Mouse (Mus musculus) neural tube, embryonic 14.5 days (tissue): ENCODE data around the gene Ssxb10. TPM values are rescaled to one million over a fixed set of nuclear protein-coding genes. Genes with fewer than 3 reads are reported as not detected.
"Not testable (repeated sequence)": the region's sequence is repeated elsewhere in the genome, so short reads cannot be mapped to it uniquely, and the experiment has no call there.

Source experiments
- ATAC-seq: fragments of 200-750 bp; cut with Nextera tagmentation; 2 replicates; pipeline ENCODE4 v1.8.0; 2017; ENCODE audit warnings: low read depth, mild to moderate bottlenecking, moderate TSS enrichment, moderate library complexity
- H3K27ac ChIP-seq: fragments of 300-500 bp; sonication (generic); 2 replicates; pipeline ENCODE4 v1.5.1; 2014; ENCODE audit warnings: low read depth, mild to moderate bottlenecking, control low read depth, low read length, moderate library complexity, mixed read lengths
- H3K27me3 ChIP-seq: fragments of 300-500 bp; sonication (generic); 2 replicates; pipeline ENCODE4 v1.6.1; 2014; ENCODE audit warnings: low read length; ENCODE audit not compliant: control insufficient read depth, insufficient read depth
- H3K36me3 ChIP-seq: fragments of 300-500 bp; sonication (generic); 2 replicates; pipeline ENCODE4 v1.6.1; 2014; ENCODE audit warnings: low read length, mixed read lengths; ENCODE audit not compliant: control insufficient read depth, insufficient read depth
- H3K4me1 ChIP-seq: fragments of 300-500 bp; sonication (generic); 2 replicates; pipeline ENCODE4 v1.6.1; 2014; ENCODE audit warnings: low read length; ENCODE audit not compliant: control insufficient read depth, insufficient read depth
- H3K4me2 ChIP-seq: fragments of 300-500 bp; sonication (generic); 2 replicates; pipeline ENCODE4 v1.6.1; 2014; ENCODE audit warnings: mild to moderate bottlenecking, low read depth, low read length, control low read depth
- H3K4me3 ChIP-seq: fragments of 300-500 bp; sonication (generic); 2 replicates; pipeline ENCODE4 v1.5.1; 2014; ENCODE audit warnings: low read depth, low read length, control low read depth, mixed read lengths
- H3K9ac ChIP-seq: fragments of 300-500 bp; sonication (generic); replicated peaks from 2 replicates; pipeline ENCODE4 v1.6.1; 2014; ENCODE audit warnings: low read depth, mild to moderate bottlenecking, control low read depth, low read length, mixed read lengths
- H3K9me3 ChIP-seq: fragments of 300-500 bp; sonication (generic); 2 replicates; pipeline ENCODE4 v1.6.1; 2016; ENCODE audit warnings: low read length; ENCODE audit not compliant: control insufficient read depth
- WGBS: fragments of 180-500 bp; shearing (Covaris S2); extraction: QIAGEN DNeasy Blood & Tissue Kit; methylation state at CpG from one replicate; pipeline ENCODE4 v1.1.7; 2014; 5-methylcytosine and 5-hydroxymethylcytosine counted together
- polyA plus RNA-seq: library from polyadenylated mRNA; unstranded; fragments of >200 nt; fragmentation: Nextera tagmentation; extraction: Ambion mirVana; gene quantifications from 2 replicates; pipeline ENCODE4 v1.2.1, GENCODE M21; 2014

Ssxb10 gene
- polyA plus RNA-seq: not detected in 2 replicates

- H3K27me3 ChIP-seq: no peaks in the 10 kb centered on the region
- 68% methylated on average over 2 of the region's 2 CpGs for WGBS
- no peaks in the 10 kb centered on the region for H3K36me3 ChIP-seq
- H3K4me1 ChIP-seq: no peaks in the 10 kb centered on the region
- H3K4me3 ChIP-seq: no peak within 1 kb of the TSS
- H3K4me2 ChIP-seq: no peak within 1 kb of the TSS
- no peak for ATAC-seq
- H3K9me3 ChIP-seq: 0 out of 2 replicates have a peak, but pooled peaks cover 2% of the 10 kb centered on the region
- H3K9ac ChIP-seq: no peak within 1 kb of the TSS
- H3K27ac ChIP-seq: no peak within 1 kb of the TSS
Measured at GRCm38 (mm10) chrX:8327124-8327523, at the start of gene Ssxb10. Gene Ssxb10 (plus strand): TSS chrX:8327424.

- no peak for ATAC-seq
- Histone ChIP-seq H3K4me1 (no peaks in the 10 kb centered on the region), H3K4me3 (no peak overlapping the region), H3K36me3 (no peaks in the 10 kb centered on the region), H3K27ac (no peak overlapping the region), H3K27me3 (no peaks in the 10 kb centered on the region), H3K9ac (no peak overlapping the region), H3K4me2 (no peak overlapping the region), H3K9me3 (no peaks in the 10 kb centered on the region)
- 76% methylated on average over 5 of the region's 5 CpGs for WGBS
Measured at GRCm38 (mm10) chrX:8288621-8289020, 38.6 kb upstream of the Ssxb10 start.

GRCm38 (mm10) chrX:8309302-8309701 is 17.9 kb upstream of the Ssxb10 start:
- no peak overlapping the region for H3K4me2 ChIP-seq
- no peaks in the 10 kb centered on the region for H3K4me1 ChIP-seq
- H3K9ac ChIP-seq: no peak overlapping the region
- no peaks in the 10 kb centered on the region for H3K36me3 ChIP-seq
- no peak overlapping the region for H3K27ac ChIP-seq
- H3K4me3 ChIP-seq: no peak overlapping the region
- H3K9me3 ChIP-seq: no peaks in the 10 kb centered on the region
- H3K27me3 ChIP-seq: no peaks in the 10 kb centered on the region
- no peak for ATAC-seq
- WGBS: 79% methylated on average over 1 of the region's 1 CpGs

- not testable (repeated sequence) for H3K4me3 ChIP-seq, ATAC-seq, H3K27me3 ChIP-seq, H3K9ac ChIP-seq, H3K27ac ChIP-seq, H3K36me3 ChIP-seq, H3K4me2 ChIP-seq, H3K9me3 ChIP-seq, H3K4me1 ChIP-seq
- 17% methylated on average over 7 of the region's 7 CpGs for WGBS
Measured at GRCm38 (mm10) chrX:8314905-8315304, 12.3 kb upstream of the Ssxb10 start.

GRCm38 (mm10) chrX:8366678-8367077 is 39.5 kb downstream of the Ssxb10 start, which contains the start of gene Ssxb9:
Gene Ssxb9 (plus strand): TSS chrX:8366978.
- not testable (repeated sequence) for H3K4me2 ChIP-seq, H3K9ac ChIP-seq, H3K4me1 ChIP-seq, H3K9me3 ChIP-seq, ATAC-seq, H3K4me3 ChIP-seq, H3K27ac ChIP-seq, H3K27me3 ChIP-seq, H3K36me3 ChIP-seq
- WGBS: 6% methylated on average over 1 of the region's 1 CpGs

Other genes with a start within 250 kb of the Ssxb10 start
- gene Was, start 236.9 kb upstream of the Ssxb10 start, polyA plus RNA-seq: 0.12 and 0.28 TPM in 2 replicates
- 63.7 and 66.9 TPM in 2 replicates for gene Wdr13, start 194.5 kb upstream of the Ssxb10 start, polyA plus RNA-seq
- gene Rbm3, start 181.5 kb upstream of the Ssxb10 start, polyA plus RNA-seq: 379 and 383 TPM in 2 replicates
- gene Tbc1d25, start 151.2 kb upstream of the Ssxb10 start, polyA plus RNA-seq: 23.7 and 24.4 TPM in 2 replicates
- gene Ebp, start 133.9 kb upstream of the Ssxb10 start, polyA plus RNA-seq: 31.8 and 37.4 TPM in 2 replicates
- 48.8 and 59.7 TPM in 2 replicates for gene Porcn, start 120.9 kb upstream of the Ssxb10 start, polyA plus RNA-seq
- 50.6 and 52.7 TPM in 2 replicates for gene Ftsj1, start 75.0 kb upstream of the Ssxb10 start, polyA plus RNA-seq
- 24.3 and 40.7 TPM in 2 replicates for gene Slc38a5, start 56.3 kb upstream of the Ssxb10 start, polyA plus RNA-seq
- not detected in 2 replicates for gene Ssxb9, start 39.6 kb downstream of the Ssxb10 start, polyA plus RNA-seq
- not detected in 2 replicates for gene Ssxb1, start 85.9 kb downstream of the Ssxb10 start, polyA plus RNA-seq
- not detected in 2 replicates for gene Ssxb2, start 134.3 kb downstream of the Ssxb10 start, polyA plus RNA-seq
- not detected in 2 replicates for gene Gm14459, start 197.5 kb downstream of the Ssxb10 start, polyA plus RNA-seq
- gene Ssxb6, start 220.8 kb downstream of the Ssxb10 start, polyA plus RNA-seq: not detected in 2 replicates